ENCODE assay signal across 15 mouse cellular contexts in the genomic region with DNA sequence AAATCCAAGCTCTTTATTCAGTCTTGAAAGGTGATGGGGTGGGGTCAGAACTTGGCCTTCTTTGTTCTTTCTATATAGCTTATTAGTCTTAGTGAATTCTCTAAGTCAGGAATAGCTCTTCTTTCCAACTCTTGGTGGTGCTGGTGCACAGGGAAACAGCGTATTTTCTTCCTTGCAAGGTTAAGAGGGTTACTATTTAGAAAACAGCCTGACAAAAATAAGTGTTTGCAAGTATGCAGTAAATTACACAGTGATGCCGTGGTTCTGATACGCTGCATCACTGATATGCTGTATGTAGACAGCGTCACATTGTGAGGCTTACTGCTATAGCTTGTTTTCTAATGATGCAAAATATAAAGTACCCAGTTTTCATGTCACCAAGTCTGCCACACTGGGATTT.
DNase-seq lines count a peak whose midpoint lies in the region; ATAC-seq and TF ChIP-seq lines count a peak whose summit lies in the region.
"Had no signal": no experiment of that assay in that cellular context is flagged by ENCODE, and none has a peak within 500 bp of the region (broad histone marks: within the 10 kb centered on the region; RNA-seq: fewer than 3 reads in every experiment).

No protein-coding gene starts in this region.

- H3K4me3 ChIP-seq in hindbrain, embryonic 13.5 days, result no peak overlapping the region
- no peak overlapping the region for H3K4me3 ChIP-seq in hindbrain, embryonic 10.5 days
- H3K4me3 ChIP-seq in midbrain, embryonic 14.5 days (replicated peaks; ENCODE audit: low read depth, low read length), result no peak overlapping the region
- H3K4me3 ChIP-seq in midbrain, embryonic 11.5 days (ENCODE audit: low read depth, low read length), result no peak overlapping the region
- no peak overlapping the region for H3K4me3 ChIP-seq in midbrain, postnatal 0 days (ENCODE audit: low read depth, low read length)
- H3K4me3 ChIP-seq: heart, embryonic 10.5 days; lung, embryonic 15.5 days; midbrain, embryonic 12.5 days had no signal

- H3K27me3 ChIP-seq in hindbrain, embryonic 13.5 days, result no peaks in the 10 kb centered on the region
- no peaks in the 10 kb centered on the region for H3K27me3 ChIP-seq in hindbrain, embryonic 10.5 days (ENCODE audit: insufficient read depth, poor library complexity, severe bottlenecking)
- no peaks in the 10 kb centered on the region for H3K27me3 ChIP-seq in midbrain, embryonic 14.5 days (ENCODE audit: control insufficient read depth, insufficient read depth, low read length)
- no peaks in the 10 kb centered on the region for H3K27me3 ChIP-seq in midbrain, embryonic 11.5 days (ENCODE audit: control insufficient read depth, insufficient read depth, low read length)
- H3K27me3 ChIP-seq in midbrain, postnatal 0 days (ENCODE audit: insufficient read depth, low read length), result no peaks in the 10 kb centered on the region
- H3K27me3 ChIP-seq: lung, embryonic 15.5 days; midbrain, embryonic 12.5 days had no signal

- TF ChIP-seq CTCF in brain, embryonic 14.5 days (IDR thresholded peaks at IDR 0.05; ENCODE audit: borderline replicate concordance, extremely low read depth, insufficient read depth, insufficient read length), result no peak
- peak; percentile 82 for TF ChIP-seq CTCF in midbrain, postnatal 0 days (IDR thresholded peaks at IDR 0.05)

- TF ChIP-seq POLR2A in brain, embryonic 14.5 days (IDR thresholded peaks at IDR 0.05; ENCODE audit: borderline replicate concordance, extremely low read depth, insufficient read depth, insufficient read length, poor library complexity, severe bottlenecking), result no peak

- H3K4me2 ChIP-seq in hindbrain, embryonic 13.5 days, result no peak overlapping the region
- H3K4me2 ChIP-seq in midbrain, embryonic 14.5 days (ENCODE audit: low read length), result no peak overlapping the region
- H3K4me2 ChIP-seq in midbrain, embryonic 11.5 days, result no peak overlapping the region
- no peak overlapping the region for H3K4me2 ChIP-seq in midbrain, postnatal 0 days (ENCODE audit: low read depth, low read length, poor library complexity, severe bottlenecking)
- H3K4me2 ChIP-seq: lung, embryonic 15.5 days; midbrain, embryonic 12.5 days had no signal

- H3K36me3 ChIP-seq in hindbrain, embryonic 13.5 days, result no peaks in the 10 kb centered on the region
- no peaks in the 10 kb centered on the region for H3K36me3 ChIP-seq in hindbrain, embryonic 10.5 days
- H3K36me3 ChIP-seq in midbrain, embryonic 14.5 days (ENCODE audit: control insufficient read depth, insufficient read depth, low read length), result no peaks in the 10 kb centered on the region
- no peaks in the 10 kb centered on the region for H3K36me3 ChIP-seq in midbrain, embryonic 11.5 days (ENCODE audit: control insufficient read depth, insufficient read depth, low read length)
- no peaks in the 10 kb centered on the region for H3K36me3 ChIP-seq in midbrain, postnatal 0 days (ENCODE audit: insufficient read depth, low read length)
- H3K36me3 ChIP-seq: heart, embryonic 10.5 days; lung, embryonic 15.5 days; midbrain, embryonic 12.5 days had no signal

- H3K27ac ChIP-seq in hindbrain, embryonic 13.5 days, result no peak overlapping the region
- no peak overlapping the region for H3K27ac ChIP-seq in hindbrain, embryonic 10.5 days
- no peak overlapping the region for H3K27ac ChIP-seq in midbrain, embryonic 14.5 days (replicated peaks; ENCODE audit: low read depth, low read length)
- no peak overlapping the region for H3K27ac ChIP-seq in midbrain, embryonic 11.5 days (ENCODE audit: low read depth, low read length)
- H3K27ac ChIP-seq in midbrain, postnatal 0 days (ENCODE audit: low read depth, low read length), result no peak overlapping the region
- H3K27ac ChIP-seq: heart, embryonic 10.5 days; lung, embryonic 15.5 days; midbrain, embryonic 12.5 days had no signal

- no peaks in the 10 kb centered on the region for H3K9me3 ChIP-seq in hindbrain, embryonic 13.5 days
- H3K9me3 ChIP-seq in hindbrain, embryonic 10.5 days, result no peaks in the 10 kb centered on the region
- H3K9me3 ChIP-seq in midbrain, embryonic 14.5 days (ENCODE audit: control insufficient read depth, low read length), result no peaks in the 10 kb centered on the region
- no peaks in the 10 kb centered on the region for H3K9me3 ChIP-seq in midbrain, embryonic 11.5 days (ENCODE audit: control insufficient read depth, low read length)
- no peaks in the 10 kb centered on the region for H3K9me3 ChIP-seq in midbrain, postnatal 0 days (ENCODE audit: low read length)
- H3K9me3 ChIP-seq: heart, embryonic 10.5 days; lung, embryonic 15.5 days; midbrain, embryonic 12.5 days had no signal

- H3K9ac ChIP-seq in hindbrain, embryonic 13.5 days, result no peak overlapping the region
- no peak overlapping the region for H3K9ac ChIP-seq in midbrain, embryonic 14.5 days (replicated peaks; ENCODE audit: low read length)
- H3K9ac ChIP-seq in midbrain, embryonic 11.5 days (ENCODE audit: low read length), result no peak overlapping the region
- H3K9ac ChIP-seq in midbrain, postnatal 0 days (replicated peaks; ENCODE audit: low read length, poor library complexity, severe bottlenecking), result no peak overlapping the region
- H3K9ac ChIP-seq: lung, embryonic 15.5 days; midbrain, embryonic 12.5 days had no signal

- no peak for DNase-seq in hindbrain, embryonic 10.5 days (ENCODE audit: low spot score)
- peak; percentile 74 for DNase-seq in midbrain, embryonic 14.5 days
- no peak for DNase-seq in midbrain, embryonic 11.5 days (ENCODE audit: low spot score, missing footprints)
- peak; percentile 87 for DNase-seq in brain, embryonic 14.5 days (ENCODE audit: low read depth)
- peak; percentile 74 for DNase-seq in midbrain, postnatal 0 days (ENCODE audit: low spot score)
- DNase-seq in heart, postnatal 36 days, result no peak
- DNase-seq in gastrocnemius, postnatal 25 days, result no peak
- DNase-seq: adrenal gland, postnatal 36 days; cerebellum, adult 18-20 months; kidney, postnatal 4 days; thymus, adult 2 months had no signal

- no peaks in the 10 kb centered on the region for H3K4me1 ChIP-seq in hindbrain, embryonic 13.5 days (replicated peaks)
- no peaks in the 10 kb centered on the region for H3K4me1 ChIP-seq in hindbrain, embryonic 10.5 days (replicated peaks)
- no peaks in the 10 kb centered on the region for H3K4me1 ChIP-seq in midbrain, embryonic 14.5 days (ENCODE audit: control insufficient read depth, insufficient read depth, low read length)
- no peaks in the 10 kb centered on the region for H3K4me1 ChIP-seq in midbrain, embryonic 11.5 days (ENCODE audit: control insufficient read depth, insufficient read depth, low read length)
- H3K4me1 ChIP-seq in midbrain, postnatal 0 days (ENCODE audit: insufficient read depth, low read length), result no peaks in the 10 kb centered on the region
- H3K4me1 ChIP-seq: heart, embryonic 10.5 days; lung, embryonic 15.5 days; midbrain, embryonic 12.5 days had no signal

- intact Hi-C loops in heart, postnatal 36 days (cut with DNase I), result no loop called here

- 0 out of 2 replicates have a peak, but pooled peaks have one; percentile 24 for ATAC-seq in hindbrain, embryonic 13.5 days (ENCODE audit: low FRiP score)
- ATAC-seq in midbrain, embryonic 14.5 days (ENCODE audit: low FRiP score, low TSS enrichment), result no peak
- ATAC-seq in midbrain, embryonic 11.5 days (ENCODE audit: low FRiP score), result no peak
- no peak for ATAC-seq in midbrain, postnatal 0 days (ENCODE audit: low FRiP score)

- WGBS in hindbrain, embryonic 13.5 days, result 80% methylated on average over 4 of the region's 4 CpGs
- WGBS in hindbrain, embryonic 10.5 days, result 87% methylated on average over 4 of the region's 4 CpGs
- 86% methylated on average over 4 of the region's 4 CpGs for WGBS in midbrain, embryonic 14.5 days
- WGBS in midbrain, embryonic 11.5 days, result 87% methylated on average over 4 of the region's 4 CpGs
- WGBS in midbrain, postnatal 0 days, result 54% methylated on average over 4 of the region's 4 CpGs

Comparison
In these comparisons a context has a peak if more than half of its experiments do, and no peak if none do; other contexts are left out.
1. DNase-seq: peak in midbrain, embryonic 14.5 days (single experiment), brain, embryonic 14.5 days (single experiment) and midbrain, postnatal 0 days (single experiment); none in hindbrain, embryonic 10.5 days (single experiment), midbrain, embryonic 11.5 days (single experiment), heart, postnatal 36 days (0 of 2) and gastrocnemius, postnatal 25 days (single experiment).